Comparison of ENCODE assay signal across 8 mouse cellular contexts in the genomic region with DNA sequence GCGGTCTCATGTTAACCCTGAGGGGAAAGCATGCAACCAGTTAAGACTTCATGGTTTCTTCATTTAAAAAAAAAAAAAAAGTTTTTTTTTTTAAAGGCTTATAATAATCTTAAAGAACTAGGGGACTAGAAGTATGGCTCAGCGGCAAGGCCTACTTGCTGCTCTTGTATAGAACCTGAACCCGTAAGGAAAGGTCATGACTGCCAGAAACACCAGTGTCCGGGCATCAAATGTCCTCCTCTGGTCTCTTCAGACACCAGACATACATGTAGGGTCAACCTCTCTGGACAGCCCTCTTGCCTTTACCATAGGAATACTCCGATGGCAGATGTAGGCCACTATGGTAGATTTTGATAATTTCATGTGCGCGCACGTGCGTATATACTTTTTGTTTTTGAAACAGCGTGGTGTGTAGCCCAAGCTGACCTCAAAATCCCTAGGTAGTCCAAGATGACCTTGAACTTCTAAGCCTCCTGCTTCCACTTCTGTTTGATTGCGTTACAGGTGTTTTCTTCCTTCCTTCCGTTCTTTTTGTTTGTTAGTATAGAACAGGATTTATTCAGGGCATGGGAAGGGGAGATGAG. TPM values are rescaled to one million over a fixed set of nuclear protein-coding genes. Genes with fewer than 3 reads are reported as not detected.
A peak's percentile ranks its signal among the peaks of the same experiment; 100 is the strongest.
DNase-seq lines count a peak whose midpoint lies in the region; ATAC-seq and TF ChIP-seq lines count a peak whose summit lies in the region.
"Had no signal": no experiment of that assay in that cellular context is flagged by ENCODE, and none has a peak within 500 bp of the region (broad histone marks: within the 10 kb centered on the region; RNA-seq: fewer than 3 reads in every experiment).

No protein-coding gene starts in this region.

- H3K27ac ChIP-seq in kidney, postnatal 0 days = no peak overlapping the region
- H3K27ac ChIP-seq in embryonic facial prominence, embryonic 10.5 days (replicated peaks) = peak overlapping the region; percentile 37; the same call in 1 of the 2 replicates
- H3K27ac ChIP-seq in intestine, embryonic 14.5 days (ENCODE audit: low read depth) = no peak overlapping the region

- WGBS in kidney, postnatal 0 days = 84% methylated on average over 12 of the region's 12 CpGs
- 82% methylated on average over 12 of the region's 12 CpGs for WGBS in embryonic facial prominence, embryonic 10.5 days
- WGBS in intestine, embryonic 14.5 days = 80% methylated on average over 12 of the region's 12 CpGs

- intact Hi-C loops in left cerebral cortex, postnatal 4 days (cut with DNase I) = no loop called here

- H3K4me2 ChIP-seq in kidney, postnatal 0 days (ENCODE audit: low read length) = no peak overlapping the region
- H3K4me2 ChIP-seq in intestine, embryonic 14.5 days (ENCODE audit: low read length) = peak overlapping the region; percentile 75; the same call in 1 of the 2 replicates

- ATAC-seq in kidney, postnatal 0 days (replicated peaks; ENCODE audit: low FRiP score, low read depth) = no peak
- ATAC-seq in intestine, embryonic 14.5 days (replicated peaks; ENCODE audit: low FRiP score, low TSS enrichment, low read depth) = no peak

- peak overlapping the region; percentile 61 for H3K4me3 ChIP-seq in kidney, postnatal 0 days (replicated peaks; ENCODE audit: low read depth, low read length)
- H3K4me3 ChIP-seq in embryonic facial prominence, embryonic 10.5 days = peak overlapping the region; percentile 83
- 0 out of 2 replicates have a peak overlapping the region, but pooled peaks have one; percentile 92 for H3K4me3 ChIP-seq in intestine, embryonic 14.5 days (ENCODE audit: low read depth, low read length)

- H3K36me3 ChIP-seq in kidney, postnatal 0 days (ENCODE audit: insufficient read depth, low read length) = peaks cover 22% of the 10 kb centered on the region; the same call in 1 of the 2 replicates
- peaks cover 30% of the 10 kb centered on the region for H3K36me3 ChIP-seq in embryonic facial prominence, embryonic 10.5 days (replicated peaks)
- H3K36me3 ChIP-seq in intestine, embryonic 14.5 days (ENCODE audit: control insufficient read depth, insufficient read depth, low read length) = peaks cover 24% of the 10 kb centered on the region

- no peak for DNase-seq in kidney, postnatal 0 days (ENCODE audit: low spot score)
- DNase-seq in kidney, postnatal 36 days = no peak
- peak; percentile 10 for DNase-seq in embryonic facial prominence, embryonic 10.5 days (ENCODE audit: low spot score)
- peak; percentile 55 for DNase-seq in intestine, embryonic 14.5 days (ENCODE audit: low spot score)
- DNase-seq in neural tube, embryonic 10.5 days (ENCODE audit: extremely low spot score, low spot score) = peak; percentile 20
- DNase-seq in left cerebral cortex, postnatal 4 days = no peak
- no peak for DNase-seq in embryo, embryonic 9.5 days (ENCODE audit: extremely low spot score)

- no peaks in the 10 kb centered on the region for H3K27me3 ChIP-seq in kidney, postnatal 0 days (ENCODE audit: insufficient read depth, low read length)
- no peaks in the 10 kb centered on the region for H3K27me3 ChIP-seq in embryonic facial prominence, embryonic 10.5 days (replicated peaks; ENCODE audit: low read depth, poor library complexity, severe bottlenecking)
- H3K27me3 ChIP-seq in intestine, embryonic 14.5 days (replicated peaks; ENCODE audit: control insufficient read depth, insufficient read depth, low read length) = no peaks in the 10 kb centered on the region

- H3K4me1 ChIP-seq in kidney, postnatal 0 days (replicated peaks; ENCODE audit: insufficient read depth, low read length) = peaks cover 16% of the 10 kb centered on the region
- peaks cover 37% of the 10 kb centered on the region for H3K4me1 ChIP-seq in embryonic facial prominence, embryonic 10.5 days
- H3K4me1 ChIP-seq in intestine, embryonic 14.5 days (replicated peaks; ENCODE audit: control insufficient read depth, insufficient read depth, low read length) = peaks cover 16% of the 10 kb centered on the region

- no peak for TF ChIP-seq CTCF in kidney, postnatal 0 days (IDR thresholded peaks at IDR 0.05; ENCODE audit: low read depth)

- H3K9ac ChIP-seq in kidney, postnatal 0 days (ENCODE audit: low read depth, low read length) = no peak overlapping the region
- H3K9ac ChIP-seq in intestine, embryonic 14.5 days (ENCODE audit: low read length) = no peak overlapping the region

- H3K9me3 ChIP-seq in kidney, postnatal 0 days (replicated peaks; ENCODE audit: low read length) = no peaks in the 10 kb centered on the region
- H3K9me3 ChIP-seq in embryonic facial prominence, embryonic 10.5 days = no peaks in the 10 kb centered on the region
- no peaks in the 10 kb centered on the region for H3K9me3 ChIP-seq in intestine, embryonic 14.5 days (ENCODE audit: control insufficient read depth, low read length)

RNA-seq across cellular contexts. Expression of a gene that starts 0.8 kb away (rescaled TPM):
- polyA plus RNA-seq in kidney, postnatal 0 days (2015; fragmentation: Nextera tagmentation; extraction: Ambion mirVana) = 23.4 and 24.9 TPM in 2 replicates
- 49.6 and 51.2 TPM in 2 replicates for polyA plus RNA-seq in embryonic facial prominence, embryonic 10.5 days (2016; fragmentation: Nextera tagmentation; extraction: Ambion mirVana)
- polyA plus RNA-seq in intestine, embryonic 14.5 days (2014; fragmentation: Nextera tagmentation; extraction: Ambion mirVana) = 39.2 and 40.1 TPM in 2 replicates
- total RNA-seq in left cerebral cortex, postnatal 4 days (2021) = 10 to 100 TPM; 37.9 to 39.7 TPM

RNA-seq across cellular contexts. Expression of a gene that starts 2.7 kb away (rescaled TPM):
- polyA plus RNA-seq in kidney, postnatal 0 days (2015; fragmentation: Nextera tagmentation; extraction: Ambion mirVana) = 56.0 and 60.8 TPM in 2 replicates
- 82.1 and 83.0 TPM in 2 replicates for polyA plus RNA-seq in embryonic facial prominence, embryonic 10.5 days (2016; fragmentation: Nextera tagmentation; extraction: Ambion mirVana)
- polyA plus RNA-seq in intestine, embryonic 14.5 days (2014; fragmentation: Nextera tagmentation; extraction: Ambion mirVana) = 58.0 and 61.1 TPM in 2 replicates
- 10 to 100 TPM; 32.7 to 35.3 TPM for total RNA-seq in left cerebral cortex, postnatal 4 days (2021)

RNA-seq across cellular contexts. Expression of a gene that starts 8.1 kb away (rescaled TPM):
- polyA plus RNA-seq in kidney, postnatal 0 days (2015; fragmentation: Nextera tagmentation; extraction: Ambion mirVana) = 188 and 192 TPM in 2 replicates
- 394 and 398 TPM in 2 replicates for polyA plus RNA-seq in embryonic facial prominence, embryonic 10.5 days (2016; fragmentation: Nextera tagmentation; extraction: Ambion mirVana)
- polyA plus RNA-seq in intestine, embryonic 14.5 days (2014; fragmentation: Nextera tagmentation; extraction: Ambion mirVana) = 302 and 316 TPM in 2 replicates
- 10 to 100 TPM; 35.2 to 48.7 TPM for total RNA-seq in left cerebral cortex, postnatal 4 days (2021)

RNA-seq across cellular contexts. Expression of a gene that starts 24.7 kb away (rescaled TPM):
- 0.05 TPM in 1 of 2 replicates, not detected in the other for polyA plus RNA-seq in kidney, postnatal 0 days (2015; fragmentation: Nextera tagmentation; extraction: Ambion mirVana)
- polyA plus RNA-seq in embryonic facial prominence, embryonic 10.5 days (2016; fragmentation: Nextera tagmentation; extraction: Ambion mirVana) = 0.19 and 0.40 TPM in 2 replicates
- polyA plus RNA-seq in intestine, embryonic 14.5 days (2014; fragmentation: Nextera tagmentation; extraction: Ambion mirVana) = 0.11 TPM in 1 of 2 replicates, not detected in the other
- under 1 TPM; 0.26 to 0.50 TPM for total RNA-seq in left cerebral cortex, postnatal 4 days (2021)
- total RNA-seq: heart, adult 18-20 months had no signal

RNA-seq across cellular contexts. Expression of a gene that starts 25.1 kb away (rescaled TPM):
- 7.0 and 8.9 TPM in 2 replicates for polyA plus RNA-seq in kidney, postnatal 0 days (2015; fragmentation: Nextera tagmentation; extraction: Ambion mirVana)
- 11.4 and 12.1 TPM in 2 replicates for polyA plus RNA-seq in embryonic facial prominence, embryonic 10.5 days (2016; fragmentation: Nextera tagmentation; extraction: Ambion mirVana)
- polyA plus RNA-seq in intestine, embryonic 14.5 days (2014; fragmentation: Nextera tagmentation; extraction: Ambion mirVana) = 11.6 and 11.7 TPM in 2 replicates
- 10 to 100 TPM; 21.8 to 23.6 TPM for total RNA-seq in left cerebral cortex, postnatal 4 days (2021)

Comparison
In these comparisons a context has a peak if more than half of its experiments do, and no peak if none do; other contexts are left out.
1. DNase-seq: peak in embryonic facial prominence, embryonic 10.5 days (single experiment), intestine, embryonic 14.5 days (single experiment) and neural tube, embryonic 10.5 days (single experiment); none in kidney, postnatal 0 days (single experiment), kidney, postnatal 36 days (0 of 2), left cerebral cortex, postnatal 4 days (single experiment) and embryo, embryonic 9.5 days (single experiment).
2. Peak in every context shown above with its lines, with median percentiles within 50 percentile points of each other: H3K4me3 ChIP-seq.